Mouse (Mus musculus) limb, embryonic 14.5 days (tissue): ENCODE measurements at regions not wholly inside any gene's neighbourhood (a gene's known extent, or its start where the extent isn't known, plus 50 kb on each side); places are given as distances from the start of the nearest gene placed in this dataset.
A peak's percentile ranks its signal among the peaks of the same experiment; 100 is the strongest.

Experiments
- ATAC-seq: fragments of 200-750 bp; cut with Nextera tagmentation; 2 replicates; pipeline ENCODE4 v1.8.0; 2017; ENCODE audit warnings: low read depth, moderate number of reproducible peaks, moderate TSS enrichment; ENCODE audit not compliant: low FRiP score
- DNase-seq: peaks from one replicate; pipeline ENCODE4 v3.0.0-alpha.2; 2015; ENCODE audit warnings: low spot score
- H3K27ac ChIP-seq: fragments of 300-500 bp; sonication (generic); replicated peaks from 2 replicates; pipeline ENCODE4 v1.5.1; 2014; ENCODE audit warnings: low read depth, mild to moderate bottlenecking, low read length, moderate library complexity, mixed read lengths
- H3K27me3 ChIP-seq: fragments of 300-500 bp; sonication (generic); 2 replicates; pipeline ENCODE4 v1.6.1; 2014; ENCODE audit warnings: low read length, mixed read lengths; ENCODE audit not compliant: control insufficient read depth, insufficient read depth
- H3K36me3 ChIP-seq: fragments of 300-500 bp; sonication (generic); 2 replicates; pipeline ENCODE4 v1.6.1; 2014; ENCODE audit warnings: mild to moderate bottlenecking, low read length, moderate library complexity, mixed read lengths; ENCODE audit not compliant: control insufficient read depth, insufficient read depth
- H3K4me1 ChIP-seq: fragments of 300-500 bp; sonication (generic); 2 replicates; pipeline ENCODE4 v1.6.1; 2014; ENCODE audit warnings: antibody characterized with exemption, low read length, mixed read lengths; ENCODE audit not compliant: control insufficient read depth, insufficient read depth
- H3K4me2 ChIP-seq: fragments of 300-500 bp; sonication (generic); replicated peaks from 2 replicates; pipeline ENCODE4 v1.6.1; 2014; ENCODE audit warnings: low read depth, mild to moderate bottlenecking, low read length, moderate library complexity; ENCODE audit not compliant: severe bottlenecking
- H3K4me3 ChIP-seq: fragments of 300-500 bp; sonication (generic); replicated peaks from 2 replicates; pipeline ENCODE4 v1.5.1; 2014; ENCODE audit warnings: low read length
- H3K9ac ChIP-seq: fragments of 300-500 bp; sonication (generic); 2 replicates; pipeline ENCODE4 v1.6.1; 2014; ENCODE audit warnings: mild to moderate bottlenecking, low read depth, low read length, moderate library complexity; ENCODE audit not compliant: severe bottlenecking
- H3K9me3 ChIP-seq: fragments of 300-500 bp; sonication (generic); 2 replicates; pipeline ENCODE4 v1.6.1; 2016; ENCODE audit warnings: low read length; ENCODE audit not compliant: control insufficient read depth
- POLR2A ChIP-seq: fragments of 200-500 bp; IDR thresholded peaks from 2 replicates; pipeline ENCODE4 v1.8.0; 2012; ENCODE audit warnings: inconsistent platforms, mild to moderate bottlenecking, moderate library complexity, borderline replicate concordance; ENCODE audit not compliant: insufficient read depth, insufficient read length; ENCODE audit errors: extremely low read depth
- WGBS: fragments of 180-500 bp; shearing (Covaris S2); extraction: QIAGEN DNeasy Blood & Tissue Kit; methylation state at CpG from one replicate; pipeline ENCODE4 v1.1.7; 2014; 5-methylcytosine and 5-hydroxymethylcytosine counted together

DNA sequence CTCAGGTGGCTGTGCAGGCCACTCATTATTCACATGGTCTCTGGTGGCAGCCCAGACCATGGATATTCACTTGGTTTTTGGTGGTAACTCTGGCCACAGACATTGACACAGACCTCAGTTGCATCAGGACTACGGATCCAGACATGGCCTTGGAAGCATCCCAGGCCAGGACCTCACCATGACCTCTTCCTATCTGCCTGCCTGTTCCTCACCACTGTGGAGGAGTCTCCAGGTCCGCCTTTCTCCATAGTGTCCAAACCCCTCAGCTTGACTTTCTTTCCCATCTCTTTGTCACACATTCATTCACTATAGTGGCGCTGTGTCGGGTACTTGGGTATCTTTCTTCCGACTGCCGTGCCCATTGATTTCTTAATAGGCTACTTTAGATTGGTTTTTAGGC lies 74.1 kb upstream of the Adra2c start:
- H3K4me3 ChIP-seq: no peak overlapping the region
- no peaks in the 10 kb centered on the region for H3K4me1 ChIP-seq
- no peak for DNase-seq
- H3K36me3 ChIP-seq: no peaks in the 10 kb centered on the region
- WGBS: 93% methylated on average over 6 of the region's 6 CpGs
- no peak overlapping the region for H3K4me2 ChIP-seq
- no peak overlapping the region for H3K9ac ChIP-seq
- ATAC-seq: no peak
- no peaks in the 10 kb centered on the region for H3K9me3 ChIP-seq
- no peak for TF ChIP-seq POLR2A
- no peaks in the 10 kb centered on the region for H3K27me3 ChIP-seq
- no peak overlapping the region for H3K27ac ChIP-seq

- H3K4me1 ChIP-seq: peaks cover 6% of the 10 kb centered on the region; the same call in 1 of the 2 replicates
- H3K9me3 ChIP-seq: no peaks in the 10 kb centered on the region
- DNase-seq (no peak), ATAC-seq (no peak)
- no peak for TF ChIP-seq POLR2A
- H3K27ac ChIP-seq: no peak overlapping the region
- H3K4me2 ChIP-seq: no peak overlapping the region
- no peaks in the 10 kb centered on the region for H3K27me3 ChIP-seq
- no peak overlapping the region for H3K9ac ChIP-seq
- 43% methylated on average over 5 of the region's 5 CpGs for WGBS
- no peaks in the 10 kb centered on the region for H3K36me3 ChIP-seq
- H3K4me3 ChIP-seq: no peak overlapping the region
Observed at GRCm38 (mm10) chr5:35198468-35198867, 79.7 kb upstream of the Adra2c start.

GRCm38 (mm10) chr5:35189113-35189797 lies 83.7 kb upstream of the Lrpap1 start:
- Histone ChIP-seq H3K27me3 (no peaks in the 10 kb centered on the region), H3K9me3 (no peaks in the 10 kb centered on the region), H3K4me3 (no peak overlapping the region), H3K27ac (no peak overlapping the region), H3K4me1 (peaks cover 11% of the 10 kb centered on the region; the same call in 1 of the 2 replicates), H3K9ac (no peak overlapping the region), H3K4me2 (no peak overlapping the region), H3K36me3 (no peaks in the 10 kb centered on the region)
- DNase-seq (peak; percentile 43), ATAC-seq (no peak)
- no peak for TF ChIP-seq POLR2A
- WGBS: 67% methylated on average over 12 of the region's 12 CpGs

DNA sequence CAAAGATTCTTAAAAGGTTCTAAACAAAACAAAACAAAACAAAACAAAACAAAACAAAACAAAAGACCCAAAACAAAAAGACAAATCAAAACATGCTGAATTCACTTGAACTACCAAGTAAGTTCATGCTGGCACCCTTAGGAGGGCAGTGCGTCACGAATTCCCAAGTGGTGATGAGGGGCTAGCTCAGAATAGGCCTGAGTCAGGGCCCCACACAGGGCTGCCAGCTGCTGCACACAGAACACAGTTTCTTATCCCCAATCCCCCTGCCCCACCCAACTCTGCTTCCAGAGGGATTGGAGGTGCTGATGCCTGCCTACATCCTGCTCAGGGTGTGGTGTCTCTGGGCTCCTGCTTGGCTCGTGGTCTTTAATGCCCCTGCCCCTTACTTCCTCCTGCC lies 80.3 kb upstream of the Lrpap1 start:
- no peaks in the 10 kb centered on the region for H3K36me3 ChIP-seq
- no peak overlapping the region for H3K4me2 ChIP-seq
- no peak overlapping the region for H3K9ac ChIP-seq
- ATAC-seq (no peak), DNase-seq (no peak)
- H3K27me3 ChIP-seq: no peaks in the 10 kb centered on the region
- no peak for TF ChIP-seq POLR2A
- H3K4me3 ChIP-seq: no peak overlapping the region
- 62% methylated on average over 3 of the region's 3 CpGs for WGBS
- H3K27ac ChIP-seq: no peak overlapping the region
- H3K9me3 ChIP-seq: no peaks in the 10 kb centered on the region
- peaks cover 11% of the 10 kb centered on the region; the same call in 1 of the 2 replicates for H3K4me1 ChIP-seq

DNA sequence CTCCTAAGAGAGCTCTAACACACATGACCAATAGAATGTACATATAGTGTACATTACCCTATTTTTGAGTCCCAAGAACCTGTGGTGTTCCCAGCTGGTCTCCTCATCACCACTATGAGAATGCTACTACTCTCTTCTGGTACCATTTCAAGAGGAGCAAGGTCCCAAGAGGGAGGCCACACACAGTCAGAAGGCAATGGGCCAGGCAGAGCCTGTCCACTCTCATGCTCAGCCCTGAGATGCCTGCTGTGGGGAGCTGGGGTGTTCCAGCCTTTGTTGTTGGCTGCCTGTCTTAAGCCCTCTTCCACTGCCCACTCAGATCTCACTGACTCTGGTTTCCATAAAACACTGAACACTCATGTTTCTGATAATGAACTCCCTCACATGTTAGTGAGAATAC lies 79.7 kb upstream of the Lrpap1 start:
- TF ChIP-seq POLR2A: no peak
- no peak overlapping the region for H3K27ac ChIP-seq
- DNase-seq (no peak), ATAC-seq (no peak)
- H3K4me2 ChIP-seq: no peak overlapping the region
- H3K27me3 ChIP-seq: no peaks in the 10 kb centered on the region
- no peaks in the 10 kb centered on the region for H3K9me3 ChIP-seq
- no peaks in the 10 kb centered on the region for H3K36me3 ChIP-seq
- no peak overlapping the region for H3K4me3 ChIP-seq
- H3K4me1 ChIP-seq: peaks cover 11% of the 10 kb centered on the region; the same call in 1 of the 2 replicates
- H3K9ac ChIP-seq: no peak overlapping the region
